Mouse (Mus musculus) limb, embryonic 13.5 days (tissue): ENCODE measurements around the gene Nup93. TPM values are rescaled to one million over a fixed set of nuclear protein-coding genes. Genes with fewer than 3 reads are reported as not detected.

Experiments used
- ATAC-seq: fragments of 200-750 bp; cut with Nextera tagmentation; 2 replicates; pipeline ENCODE4 v1.8.0; 2017; ENCODE audit warnings: low read depth, moderate number of reproducible peaks, moderate TSS enrichment; ENCODE audit not compliant: low FRiP score
- H3K27ac ChIP-seq: fragments of 300-500 bp; sonication (generic); 2 replicates; pipeline ENCODE4 v1.5.1; 2015; ENCODE audit warnings: inconsistent platforms, mild to moderate bottlenecking, moderate library complexity
- H3K27me3 ChIP-seq: fragments of 300-500 bp; sonication (generic); 2 replicates; pipeline ENCODE4 v1.6.1; 2015; ENCODE audit warnings: mild to moderate bottlenecking, inconsistent platforms
- H3K36me3 ChIP-seq: fragments of 300-500 bp; sonication (generic); 2 replicates; pipeline ENCODE4 v1.6.1; 2015; ENCODE audit warnings: inconsistent platforms, mild to moderate bottlenecking, moderate library complexity
- H3K4me1 ChIP-seq: fragments of 300-500 bp; sonication (generic); 2 replicates; pipeline ENCODE4 v1.6.1; 2015; ENCODE audit warnings: inconsistent platforms
- H3K4me2 ChIP-seq: fragments of 300-500 bp; sonication (generic); replicated peaks from 2 replicates; pipeline ENCODE4 v1.6.1; 2015; ENCODE audit warnings: inconsistent platforms, mild to moderate bottlenecking, moderate library complexity
- H3K4me3 ChIP-seq: fragments of 300-500 bp; sonication (generic); 2 replicates; pipeline ENCODE4 v1.5.1; 2015; ENCODE audit warnings: moderate library complexity, mild to moderate bottlenecking, inconsistent platforms
- H3K9ac ChIP-seq: fragments of 300-500 bp; sonication (generic); 2 replicates; pipeline ENCODE4 v1.6.1; 2015; ENCODE audit warnings: mild to moderate bottlenecking, inconsistent platforms
- H3K9me3 ChIP-seq: fragments of 300-500 bp; sonication (generic); 2 replicates; pipeline ENCODE4 v1.6.1; 2016; ENCODE audit warnings: inconsistent platforms
- WGBS: fragments of 180-500 bp; shearing (Covaris S2); methylation state at CpG from one replicate; pipeline ENCODE4 v1.1.7; 2015; 5-methylcytosine and 5-hydroxymethylcytosine counted together
- polyA plus RNA-seq: library from polyadenylated mRNA; unstranded; fragments of >200 nt; fragmentation: Nextera tagmentation; extraction: Ambion mirVana; gene quantifications from 2 replicates; pipeline ENCODE4 v1.2.1, GENCODE M21; 2015

Gene Nup93
- polyA plus RNA-seq, 1 experiment from 2014 or later: 99.2 TPM

DNA sequence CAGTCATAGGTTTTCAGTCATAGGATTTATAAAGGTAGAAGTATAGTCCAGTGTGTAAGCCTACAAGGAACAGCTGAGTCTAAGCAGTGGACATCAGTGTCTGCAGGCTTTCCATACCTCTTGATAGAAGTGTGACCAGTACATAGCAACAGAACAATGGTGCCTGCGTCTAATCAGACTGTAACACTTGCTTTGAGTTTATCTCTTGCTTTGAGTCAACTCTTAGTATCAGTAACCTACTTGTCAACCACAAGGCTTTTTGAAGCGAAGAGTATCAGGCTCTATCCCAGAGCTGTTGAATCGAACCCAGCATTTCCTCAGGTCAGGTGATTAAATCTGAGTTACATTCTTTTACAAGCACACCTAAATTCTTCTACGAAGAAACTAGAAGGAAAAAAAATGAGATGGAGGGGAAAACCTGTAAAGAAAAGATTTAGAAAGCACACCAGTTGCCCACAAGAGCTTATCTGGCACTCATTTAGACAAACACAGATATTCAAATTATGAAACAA, 25.9 kb downstream of the Nup93 start:
- Histone ChIP-seq H3K27ac (no peak overlapping the region), H3K27me3 (no peaks in the 10 kb centered on the region)

DNA sequence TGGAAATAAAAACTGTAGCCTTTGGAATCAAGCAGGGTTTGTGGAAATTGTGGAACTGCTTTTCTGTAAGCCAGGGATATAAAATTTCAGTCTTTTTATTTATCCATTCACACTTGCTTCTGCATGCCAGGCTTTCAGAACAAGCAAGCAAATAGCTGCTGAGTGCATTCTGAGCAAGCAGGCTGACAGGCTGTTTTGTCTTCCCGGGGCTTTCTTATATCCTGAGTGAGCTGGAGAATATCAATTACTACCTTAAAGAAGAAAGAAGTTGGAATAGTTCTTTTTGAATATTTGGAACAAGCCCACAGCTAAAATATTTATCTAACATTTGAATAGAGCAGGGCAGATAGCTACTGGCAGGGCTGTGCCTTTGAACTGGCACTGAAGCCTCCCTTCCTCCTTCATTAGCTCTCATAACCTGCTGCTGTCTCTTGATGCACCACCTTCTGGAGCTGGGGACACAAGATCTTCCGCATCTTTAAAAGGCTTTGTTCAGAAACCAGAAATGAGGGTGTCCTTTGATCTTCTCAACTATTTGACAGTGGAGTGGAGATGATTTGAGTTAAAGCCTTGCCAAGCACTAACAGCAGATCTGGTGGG, 35.6 kb downstream of the Nup93 start:
- Histone ChIP-seq H3K27ac (no peak overlapping the region), H3K9ac (no peak overlapping the region)
- no peak for ATAC-seq

More for the DNA sequence above, 25.9 kb downstream of the Nup93 start:
- no peaks in the 10 kb centered on the region for H3K9me3 ChIP-seq
- no peak overlapping the region for H3K9ac ChIP-seq
- H3K4me3 ChIP-seq: no peak overlapping the region
- 84% methylated on average over 4 of the region's 4 CpGs for WGBS
- no peak for ATAC-seq
- no peaks in the 10 kb centered on the region for H3K4me1 ChIP-seq
- peaks cover 8% of the 10 kb centered on the region for H3K36me3 ChIP-seq
- H3K4me2 ChIP-seq: no peak overlapping the region

DNA sequence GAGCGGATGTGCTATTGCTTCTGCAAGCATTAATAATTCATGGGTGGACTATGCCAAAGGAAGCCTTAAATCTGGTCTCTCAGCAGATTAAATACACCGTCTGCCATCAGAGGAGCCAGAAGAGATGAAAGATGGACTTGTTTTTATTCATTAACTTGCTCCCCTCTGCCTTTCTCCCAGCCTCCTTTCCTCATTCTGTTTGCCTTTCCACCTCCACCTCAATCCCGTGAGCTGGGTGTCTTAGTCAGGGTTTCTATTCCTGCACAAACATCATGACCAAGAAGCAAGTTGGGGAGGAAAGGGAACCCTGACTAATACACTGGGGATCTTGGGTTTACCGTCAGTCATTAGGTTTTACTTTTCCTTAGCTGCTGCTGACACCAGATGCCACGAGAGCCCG, 44.5 kb downstream of the Nup93 start:
- H3K9me3 ChIP-seq: no peaks in the 10 kb centered on the region
- H3K27ac ChIP-seq: no peak overlapping the region
- H3K36me3 ChIP-seq: no peaks in the 10 kb centered on the region; the same call in 1 of the 2 replicates
- no peak overlapping the region for H3K4me2 ChIP-seq
- no peak overlapping the region for H3K4me3 ChIP-seq
- H3K9ac ChIP-seq: no peak overlapping the region
- ATAC-seq: no peak
- no peaks in the 10 kb centered on the region for H3K27me3 ChIP-seq
- 86% methylated on average over 6 of the region's 6 CpGs for WGBS
- no peaks in the 10 kb centered on the region for H3K4me1 ChIP-seq

More for the DNA sequence above, 35.6 kb downstream of the Nup93 start:
- 0 out of 2 replicates have a peak, but pooled peaks cover 3% of the 10 kb centered on the region for H3K4me1 ChIP-seq
- no peak overlapping the region for H3K4me2 ChIP-seq
- no peaks in the 10 kb centered on the region for H3K27me3 ChIP-seq
- WGBS: 72% methylated on average over 2 of the region's 2 CpGs
- H3K9me3 ChIP-seq: no peaks in the 10 kb centered on the region
- no peak overlapping the region for H3K4me3 ChIP-seq
- H3K36me3 ChIP-seq: no peaks in the 10 kb centered on the region

DNA sequence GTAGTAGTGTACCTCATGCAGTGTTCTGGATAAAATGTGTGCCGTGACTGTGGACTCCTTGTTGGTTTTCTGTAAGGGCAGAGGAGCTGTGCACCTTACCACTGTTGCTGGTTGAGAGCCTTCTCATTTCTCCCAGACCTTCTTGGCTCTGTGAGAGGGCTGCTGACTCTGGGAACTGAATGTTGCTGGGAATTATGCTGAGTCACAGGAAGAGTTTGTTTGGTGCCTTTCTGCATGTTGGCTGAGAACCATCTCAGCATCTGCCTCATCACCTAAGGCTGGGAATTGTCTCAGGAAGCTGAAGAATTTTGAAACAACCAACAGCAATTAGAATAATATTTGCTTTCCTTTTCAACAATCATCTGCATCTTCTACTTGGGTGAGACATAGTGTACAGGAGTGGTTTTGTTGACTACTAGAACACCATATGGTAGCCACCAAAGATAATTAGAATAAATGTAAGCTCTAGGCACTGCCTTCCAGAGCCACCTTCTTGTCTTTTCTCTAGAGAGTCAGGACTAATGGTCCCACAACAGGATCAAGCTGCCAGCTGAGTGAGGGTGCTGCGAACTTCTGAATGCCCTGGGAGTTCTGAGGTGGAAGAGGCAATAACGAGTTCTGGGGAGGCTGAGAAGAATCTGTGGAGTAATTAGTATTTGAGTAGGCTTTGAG, 48.4 kb downstream of the Nup93 start:
- no peak for ATAC-seq
- H3K4me1 ChIP-seq: peaks cover 15% of the 10 kb centered on the region
- no peak overlapping the region for H3K9ac ChIP-seq
- WGBS: 70% methylated on average over 3 of the region's 3 CpGs
- no peak overlapping the region for H3K4me3 ChIP-seq
- no peaks in the 10 kb centered on the region for H3K36me3 ChIP-seq
- H3K4me2 ChIP-seq: no peak overlapping the region
- H3K27me3 ChIP-seq: no peaks in the 10 kb centered on the region
- H3K9me3 ChIP-seq: no peaks in the 10 kb centered on the region
- H3K27ac ChIP-seq: no peak overlapping the region

DNA sequence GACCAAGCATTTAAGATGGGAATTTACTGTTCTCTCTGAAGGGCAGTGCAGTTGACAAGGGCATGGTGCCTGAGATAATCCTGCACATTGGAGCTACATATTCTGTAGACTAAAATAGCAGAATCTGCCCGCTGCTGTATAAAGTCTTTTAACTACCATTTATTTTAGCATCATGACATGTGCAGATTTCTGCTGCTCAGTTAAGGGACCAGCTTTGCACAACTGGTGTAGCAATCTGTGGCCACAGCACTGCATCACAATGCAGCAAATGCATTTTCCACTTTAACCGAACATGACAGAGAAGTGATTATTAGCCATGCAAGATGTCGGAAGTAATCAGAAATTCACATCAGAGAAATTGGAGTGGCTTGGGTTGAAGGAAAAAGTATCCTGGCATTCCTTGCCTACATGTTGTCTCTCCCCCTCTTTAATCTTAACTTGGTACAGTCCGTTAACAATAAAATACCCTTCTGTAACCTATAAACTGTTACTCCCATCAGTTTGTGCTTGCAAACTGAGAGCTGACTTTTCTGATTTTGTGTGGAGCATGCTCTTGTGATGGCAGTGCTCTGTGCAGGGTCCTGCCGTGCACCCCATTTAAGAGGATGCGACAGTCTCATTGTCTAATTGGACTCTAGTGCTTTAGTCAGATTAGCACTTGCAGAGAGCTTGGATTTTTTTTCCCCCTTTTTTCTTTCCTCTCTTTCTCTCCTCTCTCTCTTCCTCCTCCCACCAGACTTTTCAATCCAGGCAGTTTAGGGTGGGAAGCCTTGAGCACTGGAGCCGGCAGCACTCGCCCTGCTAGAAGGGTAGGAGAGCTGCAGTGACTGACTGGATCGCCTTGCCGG, 52.2 kb downstream of the Nup93 start:
- 24% methylated on average over 10 of the region's 10 CpGs for WGBS
- Histone ChIP-seq H3K4me1 (peaks cover 45% of the 10 kb centered on the region), H3K27ac (peak overlapping the region; percentile 59; the same call in 1 of the 2 replicates), H3K9ac (peak overlapping the region; percentile 32; the same call in 1 of the 2 replicates), H3K9me3 (no peaks in the 10 kb centered on the region), H3K4me3 (peak overlapping the region; percentile 30), H3K27me3 (no peaks in the 10 kb centered on the region), H3K4me2 (peak overlapping the region; percentile 56), H3K36me3 (no peaks in the 10 kb centered on the region)
- ATAC-seq: peak; percentile 71; the same call in 1 of the 2 replicates

DNA sequence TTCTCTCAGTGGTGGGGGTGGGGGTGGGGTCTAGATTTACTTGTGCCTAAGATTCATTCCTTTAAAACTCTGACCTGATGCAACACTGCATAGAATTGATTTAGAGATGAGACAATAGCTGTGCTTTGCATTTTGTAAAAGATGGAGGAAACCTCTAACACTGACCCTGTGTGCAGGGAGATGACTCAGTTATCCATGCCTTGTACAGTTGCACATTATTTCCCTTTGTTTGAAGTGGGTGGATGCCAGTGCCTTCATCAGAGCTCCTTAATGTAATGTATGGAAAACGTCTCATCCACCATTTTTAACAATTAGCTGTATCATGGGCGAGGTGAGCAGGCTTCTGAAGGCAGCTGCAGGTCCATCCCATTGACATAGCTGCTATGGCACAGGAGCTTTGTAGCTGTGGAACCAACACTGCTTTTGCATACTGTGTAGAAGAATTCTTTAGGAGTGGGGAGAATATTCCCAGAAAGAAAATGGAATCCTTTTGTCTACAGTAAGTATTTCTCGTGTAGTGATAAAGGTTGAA, 54.1 kb downstream of the Nup93 start:
- WGBS: 84% methylated on average over 3 of the region's 3 CpGs
- H3K9me3 ChIP-seq: no peaks in the 10 kb centered on the region
- peaks cover 45% of the 10 kb centered on the region for H3K4me1 ChIP-seq
- H3K27me3 ChIP-seq: no peaks in the 10 kb centered on the region
- no peaks in the 10 kb centered on the region for H3K36me3 ChIP-seq
- no peak overlapping the region for H3K4me3 ChIP-seq
- no peak overlapping the region for H3K9ac ChIP-seq
- peak overlapping the region; percentile 30 for H3K4me2 ChIP-seq
- ATAC-seq: no peak
- no peak overlapping the region for H3K27ac ChIP-seq

DNA sequence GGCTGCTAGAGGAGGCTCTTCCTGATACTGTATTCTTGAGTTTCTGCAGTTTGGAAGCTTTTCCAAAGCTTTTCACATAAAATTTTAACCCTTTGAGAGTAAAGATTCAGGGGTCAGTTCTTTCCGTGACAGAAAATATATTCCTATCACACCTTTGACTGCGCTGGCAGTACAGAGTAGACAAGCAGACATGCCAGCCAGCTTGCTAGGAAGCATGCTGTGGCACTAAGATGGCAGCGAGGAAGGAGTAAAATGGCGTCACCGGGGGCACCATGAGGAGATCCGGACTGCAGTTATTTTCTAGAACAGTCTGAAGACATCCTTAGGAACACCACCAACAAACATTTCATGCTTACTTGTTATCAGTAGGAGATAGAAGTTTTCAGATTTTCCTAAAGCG, 55.9 kb downstream of the Nup93 start:
- Histone ChIP-seq H3K36me3 (no peaks in the 10 kb centered on the region), H3K27ac (peak overlapping the region; percentile 66; the same call in 1 of the 2 replicates), H3K9ac (no peak overlapping the region), H3K4me3 (no peak overlapping the region), H3K27me3 (no peaks in the 10 kb centered on the region), H3K9me3 (no peaks in the 10 kb centered on the region), H3K4me1 (peaks cover 41% of the 10 kb centered on the region), H3K4me2 (peak overlapping the region; percentile 36)
- WGBS: 87% methylated on average over 7 of the region's 7 CpGs
- no peak for ATAC-seq

DNA sequence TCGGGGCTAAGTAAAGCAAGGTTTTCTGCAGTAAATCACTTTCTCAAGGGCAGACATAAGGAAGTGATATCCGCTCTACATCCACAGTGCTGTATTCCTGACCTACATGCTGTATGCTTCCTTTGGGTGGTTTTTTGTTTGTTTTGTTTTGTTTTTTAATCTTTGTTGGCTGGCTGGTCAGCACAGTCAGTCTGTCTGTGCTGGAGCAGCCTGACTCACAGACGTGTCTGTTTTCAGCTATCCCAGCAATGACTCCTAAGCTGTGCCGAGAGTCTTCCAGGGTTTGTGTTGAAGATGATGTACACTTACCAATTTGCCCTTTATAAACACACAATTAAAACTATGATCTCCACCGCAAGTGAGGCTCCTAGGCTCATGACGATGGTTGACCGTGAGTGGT, 56.7 kb downstream of the Nup93 start:
- Histone ChIP-seq H3K27me3 (no peaks in the 10 kb centered on the region), H3K36me3 (no peaks in the 10 kb centered on the region), H3K9me3 (no peaks in the 10 kb centered on the region), H3K27ac (no peak overlapping the region; the same call in 1 of the 2 replicates), H3K4me2 (no peak overlapping the region), H3K9ac (no peak overlapping the region), H3K4me1 (peaks cover 39% of the 10 kb centered on the region), H3K4me3 (no peak overlapping the region)
- 73% methylated on average over 7 of the region's 7 CpGs for WGBS
- no peak for ATAC-seq

DNA sequence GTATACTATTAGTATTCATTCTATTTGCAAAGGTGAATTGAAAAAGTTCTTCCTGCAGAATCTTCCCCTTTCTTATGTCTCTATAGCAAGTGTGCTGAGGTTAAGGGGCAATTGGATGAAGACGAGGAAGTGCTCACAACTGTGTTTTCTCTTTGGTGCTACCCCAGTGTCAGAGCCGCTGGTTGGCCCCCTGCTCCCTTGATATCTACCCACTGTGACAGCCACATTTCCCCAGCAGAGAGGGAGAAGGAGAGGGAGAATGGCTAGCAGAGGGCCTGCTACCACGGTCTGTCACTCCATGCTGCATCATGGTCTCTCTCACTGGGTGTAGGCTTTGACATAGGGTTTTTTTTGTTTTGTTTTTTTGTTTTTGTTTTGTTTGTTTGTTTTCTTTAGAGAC, 58.2 kb downstream of the Nup93 start:
- WGBS: 75% methylated on average over 3 of the region's 3 CpGs
- Histone ChIP-seq H3K27ac (no peak overlapping the region), H3K4me3 (no peak overlapping the region), H3K4me1 (peaks cover 30% of the 10 kb centered on the region), H3K36me3 (no peaks in the 10 kb centered on the region), H3K27me3 (no peaks in the 10 kb centered on the region), H3K4me2 (no peak overlapping the region), H3K9me3 (no peaks in the 10 kb centered on the region), H3K9ac (no peak overlapping the region)
- ATAC-seq: no peak

DNA sequence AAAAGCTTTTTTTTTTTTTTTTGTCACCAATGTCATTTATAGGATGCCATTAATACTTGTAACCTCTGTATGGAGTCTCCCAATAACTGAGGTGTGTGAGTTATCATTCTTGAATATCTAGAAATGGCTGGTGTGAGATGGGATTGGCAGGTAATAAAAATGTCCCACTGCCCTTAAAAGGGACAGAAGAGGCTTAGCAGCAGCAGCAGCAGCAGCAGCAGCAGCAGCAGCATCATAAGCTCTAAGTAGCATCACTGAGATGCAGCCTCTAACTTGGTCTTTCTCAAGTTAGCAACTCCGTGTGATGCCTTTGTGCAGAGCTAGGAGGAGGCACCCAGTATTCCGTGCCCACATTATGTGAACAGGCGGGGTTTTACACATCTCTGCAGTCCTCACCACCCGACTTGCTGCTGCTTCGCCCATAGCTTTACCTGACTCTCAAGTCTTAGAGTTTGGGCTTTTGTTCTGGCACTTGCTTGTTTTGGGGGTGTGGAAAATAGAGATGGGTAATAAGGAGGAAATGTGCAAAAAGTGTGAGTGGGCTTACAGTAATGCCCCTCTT, 59.0 kb downstream of the Nup93 start:
- 89% methylated on average over 5 of the region's 5 CpGs for WGBS
- Histone ChIP-seq H3K4me2 (no peak overlapping the region), H3K27me3 (no peaks in the 10 kb centered on the region), H3K9me3 (no peaks in the 10 kb centered on the region), H3K36me3 (no peaks in the 10 kb centered on the region), H3K4me1 (peaks cover 25% of the 10 kb centered on the region), H3K4me3 (no peak overlapping the region), H3K9ac (no peak overlapping the region), H3K27ac (no peak overlapping the region)
- no peak for ATAC-seq

DNA sequence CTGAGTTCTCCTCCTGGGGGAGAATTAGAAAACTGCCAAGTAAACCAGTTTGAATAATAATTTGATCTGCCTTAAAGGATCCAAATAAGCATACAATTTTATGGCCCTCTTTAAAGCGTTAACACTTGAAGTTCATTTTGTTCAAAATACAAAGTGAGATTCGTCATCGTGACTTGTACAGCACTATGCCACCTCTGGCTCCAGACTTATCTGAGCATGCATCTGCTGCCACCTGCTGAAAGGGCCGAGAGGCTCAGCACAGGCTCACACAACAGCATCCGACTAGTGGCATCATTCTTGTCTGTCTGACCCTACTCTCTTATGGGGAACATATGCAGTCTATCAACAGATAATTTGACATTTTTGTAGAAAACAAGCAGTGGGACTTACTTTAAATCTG, 59.7 kb downstream of the Nup93 start:
- 73% methylated on average over 5 of the region's 5 CpGs for WGBS
- no peak for ATAC-seq

More for the DNA sequence above, 59.7 kb downstream of the Nup93 start:
- no peak overlapping the region for H3K27ac ChIP-seq
- peaks cover 22% of the 10 kb centered on the region for H3K4me1 ChIP-seq
- H3K27me3 ChIP-seq: no peaks in the 10 kb centered on the region
- no peak overlapping the region for H3K4me2 ChIP-seq
- H3K36me3 ChIP-seq: no peaks in the 10 kb centered on the region
- H3K4me3 ChIP-seq: no peak overlapping the region
- H3K9me3 ChIP-seq: no peaks in the 10 kb centered on the region
- no peak overlapping the region for H3K9ac ChIP-seq
